Mouse (Mus musculus): ENCODE measurements around the gene Fam184a. TPM values are rescaled to one million over a fixed set of nuclear protein-coding genes. Genes with fewer than 3 reads are reported as not detected.

Gene Fam184a
- polyA plus RNA-seq, 1 experiment from 2014 or later, result 5.6 TPM

- H3K4me2 ChIP-seq (replicated peaks; ENCODE audit: low read depth, low read length), result no peak overlapping the region
- H3K27ac ChIP-seq (ENCODE audit: low read length), result no peak overlapping the region
- H3K27me3 ChIP-seq (ENCODE audit: insufficient read depth, low read length), result no peaks in the 10 kb centered on the region
- peaks cover 45% of the 10 kb centered on the region for H3K36me3 ChIP-seq (ENCODE audit: insufficient read depth, low read length)
- no peak overlapping the region for H3K9ac ChIP-seq (replicated peaks; ENCODE audit: low read length)
- no peak for ATAC-seq (ENCODE audit: low FRiP score, low TSS enrichment)
- H3K4me3 ChIP-seq (ENCODE audit: low read length), result no peak overlapping the region
- H3K9me3 ChIP-seq (ENCODE audit: low read length), result no peaks in the 10 kb centered on the region
- no peaks in the 10 kb centered on the region for H3K4me1 ChIP-seq (ENCODE audit: insufficient read depth, low read length)
- 60% methylated on average over 1 of the region's 1 CpGs for WGBS
Measured at GRCm38 (mm10) chr10:53613955-53614354, 137.0 kb downstream of the Fam184a start.

- WGBS, result 78% methylated on average over 1 of the region's 1 CpGs
- no peaks in the 10 kb centered on the region for H3K27me3 ChIP-seq (ENCODE audit: insufficient read depth, low read length)
- no peaks in the 10 kb centered on the region for H3K4me1 ChIP-seq (ENCODE audit: insufficient read depth, low read length)
- no peak overlapping the region for H3K4me3 ChIP-seq (ENCODE audit: low read length)
- H3K27ac ChIP-seq (ENCODE audit: low read length), result no peak overlapping the region
- H3K4me2 ChIP-seq (replicated peaks; ENCODE audit: low read depth, low read length), result no peak overlapping the region
- H3K36me3 ChIP-seq (ENCODE audit: insufficient read depth, low read length), result peaks cover 42% of the 10 kb centered on the region
- H3K9me3 ChIP-seq (ENCODE audit: low read length), result no peaks in the 10 kb centered on the region
- no peak overlapping the region for H3K9ac ChIP-seq (replicated peaks; ENCODE audit: low read length)
- ATAC-seq (ENCODE audit: low FRiP score, low TSS enrichment), result no peak
Measured at GRCm38 (mm10) chr10:53612172-53612571, 138.8 kb downstream of the Fam184a start.

- peaks cover 38% of the 10 kb centered on the region for H3K36me3 ChIP-seq (ENCODE audit: insufficient read depth, low read length)
- H3K9me3 ChIP-seq (ENCODE audit: low read length), result no peaks in the 10 kb centered on the region
- ATAC-seq (ENCODE audit: low FRiP score, low TSS enrichment), result no peak
- H3K4me2 ChIP-seq (replicated peaks; ENCODE audit: low read depth, low read length), result no peak overlapping the region
- no peak overlapping the region for H3K9ac ChIP-seq (replicated peaks; ENCODE audit: low read length)
- WGBS, result 58% methylated on average over 2 of the region's 2 CpGs
- H3K4me1 ChIP-seq (ENCODE audit: insufficient read depth, low read length), result no peaks in the 10 kb centered on the region
- no peak overlapping the region for H3K4me3 ChIP-seq (ENCODE audit: low read length)
- no peak overlapping the region for H3K27ac ChIP-seq (ENCODE audit: low read length)
- no peaks in the 10 kb centered on the region for H3K27me3 ChIP-seq (ENCODE audit: insufficient read depth, low read length)
Measured at GRCm38 (mm10) chr10:53608274-53608673, 142.6 kb downstream of the Fam184a start.

GRCm38 (mm10) chr10:53605328-53605727, 145.6 kb downstream of the Fam184a start:
- no peak overlapping the region for H3K9ac ChIP-seq (replicated peaks; ENCODE audit: low read length)
- H3K9me3 ChIP-seq (ENCODE audit: low read length), result no peaks in the 10 kb centered on the region
- H3K36me3 ChIP-seq (ENCODE audit: insufficient read depth, low read length), result peaks cover 39% of the 10 kb centered on the region
- ATAC-seq (ENCODE audit: low FRiP score, low TSS enrichment), result no peak
- H3K4me2 ChIP-seq (replicated peaks; ENCODE audit: low read depth, low read length), result no peak overlapping the region
- peaks cover 6% of the 10 kb centered on the region; the same call in 1 of the 2 replicates for H3K4me1 ChIP-seq (ENCODE audit: insufficient read depth, low read length)
- WGBS, result 69% methylated on average over 2 of the region's 2 CpGs
- no peaks in the 10 kb centered on the region for H3K27me3 ChIP-seq (ENCODE audit: insufficient read depth, low read length)
- no peak overlapping the region for H3K4me3 ChIP-seq (ENCODE audit: low read length)
- no peak overlapping the region for H3K27ac ChIP-seq (ENCODE audit: low read length)

GRCm38 (mm10) chr10:53598821-53599220, 152.1 kb downstream of the Fam184a start:
- WGBS, result 57% methylated on average over 5 of the region's 5 CpGs
- ATAC-seq (ENCODE audit: low FRiP score, low TSS enrichment), result no peak
- H3K9ac ChIP-seq (replicated peaks; ENCODE audit: low read length), result 0 out of 2 replicates have a peak overlapping the region, but pooled peaks have one; percentile 26
- H3K9me3 ChIP-seq (ENCODE audit: low read length), result no peaks in the 10 kb centered on the region
- no peaks in the 10 kb centered on the region for H3K27me3 ChIP-seq (ENCODE audit: insufficient read depth, low read length)
- H3K36me3 ChIP-seq (ENCODE audit: insufficient read depth, low read length), result peaks cover 12% of the 10 kb centered on the region
- no peak overlapping the region for H3K27ac ChIP-seq (ENCODE audit: low read length)
- H3K4me3 ChIP-seq (ENCODE audit: low read length), result peak overlapping the region; percentile 19
- H3K4me1 ChIP-seq (ENCODE audit: insufficient read depth, low read length), result peaks cover 27% of the 10 kb centered on the region
- H3K4me2 ChIP-seq (replicated peaks; ENCODE audit: low read depth, low read length), result peak overlapping the region; percentile 46

GRCm38 (mm10) chr10:53597121-53597881, 153.6 kb downstream of the Fam184a start:
- no peaks in the 10 kb centered on the region for H3K27me3 ChIP-seq (ENCODE audit: insufficient read depth, low read length)
- H3K4me1 ChIP-seq (ENCODE audit: insufficient read depth, low read length), result peaks cover 27% of the 10 kb centered on the region
- peak overlapping the region; percentile 62 for H3K4me2 ChIP-seq (replicated peaks; ENCODE audit: low read depth, low read length)
- H3K27ac ChIP-seq (ENCODE audit: low read length), result peak overlapping the region; percentile 99
- H3K9me3 ChIP-seq (ENCODE audit: low read length), result no peaks in the 10 kb centered on the region
- under 1% methylated on average over 84 of the region's 99 CpGs for WGBS
- peak overlapping the region; percentile 99 for H3K4me3 ChIP-seq (ENCODE audit: low read length)
- ATAC-seq (ENCODE audit: low FRiP score, low TSS enrichment), result peak; percentile 28; the same call in 1 of the 2 replicates
- peaks cover 9% of the 10 kb centered on the region; the same call in 1 of the 2 replicates for H3K36me3 ChIP-seq (ENCODE audit: insufficient read depth, low read length)
- peak overlapping the region; percentile 98 for H3K9ac ChIP-seq (replicated peaks; ENCODE audit: low read length)

GRCm38 (mm10) chr10:53596677-53597120, 154.2 kb downstream of the Fam184a start, which contains the start of gene Asf1a:
Asf1a (plus strand) TSS chr10:53596757.
- Histone ChIP-seq H3K27ac (ENCODE audit: low read length) (peak within 1 kb of the TSS; percentile 99), H3K4me3 (ENCODE audit: low read length) (peak within 1 kb of the TSS; percentile 99), H3K4me2 (replicated peaks; ENCODE audit: low read depth, low read length) (peak within 1 kb of the TSS; percentile 81), H3K27me3 (ENCODE audit: insufficient read depth, low read length) (no peaks in the 10 kb centered on the region), H3K4me1 (ENCODE audit: insufficient read depth, low read length) (peaks cover 27% of the 10 kb centered on the region), H3K9ac (replicated peaks; ENCODE audit: low read length) (peak within 1 kb of the TSS; percentile 98), H3K9me3 (ENCODE audit: low read length) (no peaks in the 10 kb centered on the region), H3K36me3 (ENCODE audit: insufficient read depth, low read length) (peaks cover 6% of the 10 kb centered on the region; the same call in 1 of the 2 replicates)
- ATAC-seq (ENCODE audit: low FRiP score, low TSS enrichment), result peak; percentile 98
- WGBS, result under 1% methylated on average over 46 of the region's 52 CpGs

- Histone ChIP-seq H3K4me2 (replicated peaks; ENCODE audit: low read depth, low read length) (peak overlapping the region; percentile 81), H3K27ac (ENCODE audit: low read length) (peak overlapping the region; percentile 99), H3K36me3 (ENCODE audit: insufficient read depth, low read length) (0 out of 2 replicates have a peak, but pooled peaks cover 4% of the 10 kb centered on the region), H3K9me3 (ENCODE audit: low read length) (no peaks in the 10 kb centered on the region), H3K4me3 (ENCODE audit: low read length) (peak overlapping the region; percentile 99), H3K27me3 (ENCODE audit: insufficient read depth, low read length) (no peaks in the 10 kb centered on the region), H3K9ac (replicated peaks; ENCODE audit: low read length) (peak overlapping the region; percentile 86), H3K4me1 (ENCODE audit: insufficient read depth, low read length) (peaks cover 27% of the 10 kb centered on the region)
- ATAC-seq (ENCODE audit: low FRiP score, low TSS enrichment), result peak; percentile 94
- 3% methylated on average over 27 of the region's 27 CpGs for WGBS
Measured at GRCm38 (mm10) chr10:53595744-53596676, 154.9 kb downstream of the Fam184a start.

- Histone ChIP-seq H3K4me1 (ENCODE audit: insufficient read depth, low read length) (peaks cover 4% of the 10 kb centered on the region; the same call in 1 of the 2 replicates), H3K9me3 (ENCODE audit: low read length) (no peaks in the 10 kb centered on the region), H3K4me3 (ENCODE audit: low read length) (no peak overlapping the region), H3K4me2 (replicated peaks; ENCODE audit: low read depth, low read length) (no peak overlapping the region), H3K27me3 (ENCODE audit: insufficient read depth, low read length) (no peaks in the 10 kb centered on the region), H3K9ac (replicated peaks; ENCODE audit: low read length) (no peak overlapping the region), H3K27ac (ENCODE audit: low read length) (no peak overlapping the region), H3K36me3 (ENCODE audit: insufficient read depth, low read length) (no peaks in the 10 kb centered on the region)
- ATAC-seq (ENCODE audit: low FRiP score, low TSS enrichment), result no peak
- WGBS, result 74% methylated on average over 3 of the region's 3 CpGs
Measured at GRCm38 (mm10) chr10:53585777-53586176, 165.1 kb downstream of the Fam184a start.

All from kidney, embryonic 16.5 days (tissue).